Comparison of ENCODE assay signal across 10 mouse cellular contexts in genomic region chr8:121218486-121218885, GRCm38 (mm10).
DNase-seq lines count a peak whose midpoint lies in the region; ATAC-seq and TF ChIP-seq lines count a peak whose summit lies in the region.
"Had no signal": no experiment of that assay in that cellular context is flagged by ENCODE, and none has a peak within 500 bp of the region (broad histone marks: within the 10 kb centered on the region; RNA-seq: fewer than 3 reads in every experiment).

No protein-coding gene starts in this region.

- H3K9me3 ChIP-seq in kidney, embryonic 14.5 days (ENCODE audit: control insufficient read depth, low read length) = peaks cover 4% of the 10 kb centered on the region; the same call in 1 of the 2 replicates
- H3K9me3 ChIP-seq in MEL (replicated peaks; ENCODE audit: insufficient read depth, low read length) = no peaks in the 10 kb centered on the region
- H3K9me3 ChIP-seq in liver, postnatal 0 days (ENCODE audit: low read length) = 0 out of 2 replicates have a peak, but pooled peaks cover 2% of the 10 kb centered on the region

- no peaks in the 10 kb centered on the region for H3K36me3 ChIP-seq in kidney, adult 2 months (ENCODE audit: control insufficient read depth, insufficient read depth, low read length)
- H3K36me3 ChIP-seq in kidney, embryonic 14.5 days (ENCODE audit: control insufficient read depth, insufficient read depth, low read length) = no peaks in the 10 kb centered on the region
- H3K36me3 ChIP-seq in MEL (ENCODE audit: control insufficient read depth in 1 of 2, insufficient read depth in 2 of 2, low read length in 2 of 2) = no peaks in the 10 kb centered on the region
- no peaks in the 10 kb centered on the region for H3K36me3 ChIP-seq in liver, postnatal 0 days (replicated peaks; ENCODE audit: insufficient read depth, low read length)

- no peak for TF ChIP-seq POLR2A in kidney, adult 2 months (IDR thresholded peaks at IDR 0.05; ENCODE audit: low read depth, low read length)
- TF ChIP-seq POLR2A in MEL (IDR thresholded peaks at IDR 0.05; ENCODE audit: control insufficient read depth in 1 of 2, insufficient read depth in 1 of 2, low read depth in 1 of 2, low read length in 2 of 2, poor library complexity in 1 of 2) = no peak

- no peak overlapping the region for H3K4me2 ChIP-seq in kidney, embryonic 14.5 days (replicated peaks; ENCODE audit: low read depth, low read length)
- no peak overlapping the region for H3K4me2 ChIP-seq in liver, postnatal 0 days (ENCODE audit: low read depth, low read length)
- H3K4me2 ChIP-seq: hindbrain, embryonic 14.5 days had no signal

- TF ChIP-seq RAD21 in MEL (IDR thresholded peaks at IDR 0.05; ENCODE audit: low read depth, low read length) = peak; percentile 71

- no peak for ATAC-seq in kidney, embryonic 14.5 days (ENCODE audit: low FRiP score, low TSS enrichment)
- ATAC-seq in liver, postnatal 0 days = no peak

- H3K4me1 ChIP-seq in kidney, adult 2 months (ENCODE audit: control insufficient read depth, insufficient read depth, low read length) = no peaks in the 10 kb centered on the region
- peaks cover 22% of the 10 kb centered on the region for H3K4me1 ChIP-seq in kidney, embryonic 14.5 days (ENCODE audit: control insufficient read depth, insufficient read depth, low read length)
- H3K4me1 ChIP-seq in MEL (ENCODE audit: control insufficient read depth in 1 of 2, insufficient read depth in 2 of 2, low read length in 2 of 2) = no peaks in the 10 kb centered on the region
- H3K4me1 ChIP-seq in liver, postnatal 0 days (ENCODE audit: insufficient read depth) = no peaks in the 10 kb centered on the region

- H3K4me3 ChIP-seq in kidney, adult 2 months (ENCODE audit: insufficient read depth, low read depth, low read length) = no peak overlapping the region
- no peak overlapping the region for H3K4me3 ChIP-seq in kidney, embryonic 14.5 days (ENCODE audit: low read length)
- H3K4me3 ChIP-seq in MEL (ENCODE audit: control insufficient read depth in 1 of 2, insufficient read depth in 1 of 2, low read depth in 2 of 2, low read length in 2 of 2) = no peak overlapping the region
- no peak overlapping the region for H3K4me3 ChIP-seq in liver, postnatal 0 days (ENCODE audit: low read depth, low read length)

- DNase-seq in kidney, adult 2 months = no peak
- DNase-seq in B cell, adult 2 months = peak; percentile 37 to 38
- peak; percentile 72 for DNase-seq in MEL (ENCODE audit: low read depth, low spot score)
- DNase-seq in liver, postnatal 0 days = peak; percentile 34
- DNase-seq in right cerebral cortex, postnatal 14 days = no peak
- DNase-seq in embryo, embryonic 10 days (ENCODE audit: low spot score) = no peak
- no peak for DNase-seq in layer of hippocampus, adult 8-10 months (ENCODE audit: low spot score in 2 of 2)
- DNase-seq: adrenal gland, adult 8-10 months had no signal

- no peak overlapping the region for H3K9ac ChIP-seq in kidney, embryonic 14.5 days (ENCODE audit: low read depth, low read length)
- no peak overlapping the region for H3K9ac ChIP-seq in MEL (ENCODE audit: control insufficient read depth, low read depth, low read length, poor library complexity, severe bottlenecking)
- H3K9ac ChIP-seq in liver, postnatal 0 days (replicated peaks) = no peak overlapping the region
- H3K9ac ChIP-seq: hindbrain, embryonic 14.5 days had no signal

- no peak for TF ChIP-seq EP300 in MEL (IDR thresholded peaks at IDR 0.05; ENCODE audit: low read depth in 1 of 2, low read length in 2 of 2)
- no peak for TF ChIP-seq EP300 in liver, postnatal 0 days (IDR thresholded peaks at IDR 0.05; ENCODE audit: low read depth)

- 90% methylated on average over 3 of the region's 3 CpGs for WGBS in kidney, adult 2 months
- 95% methylated on average over 3 of the region's 3 CpGs for WGBS in kidney, embryonic 14.5 days
- WGBS in liver, postnatal 0 days (ENCODE audit: insufficient replicate concordance) = 85% methylated on average over 3 of the region's 3 CpGs

- H3K79me2 ChIP-seq in MEL (ENCODE audit: control insufficient read depth, insufficient read depth, low read length, poor library complexity) = no peaks in the 10 kb centered on the region

- no peak overlapping the region for H3K27ac ChIP-seq in kidney, adult 2 months (ENCODE audit: insufficient read depth, low read depth, low read length)
- no peak overlapping the region for H3K27ac ChIP-seq in kidney, embryonic 14.5 days (ENCODE audit: low read depth, low read length)
- H3K27ac ChIP-seq in MEL (ENCODE audit: control insufficient read depth, low read depth, low read length) = no peak overlapping the region
- H3K27ac ChIP-seq in liver, postnatal 0 days (ENCODE audit: low read depth) = no peak overlapping the region
- H3K27ac ChIP-seq: hindbrain, embryonic 14.5 days had no signal

- no peaks in the 10 kb centered on the region for H3K27me3 ChIP-seq in kidney, adult 2 months (replicated peaks; ENCODE audit: control insufficient read depth, insufficient read depth, low read length)
- H3K27me3 ChIP-seq in kidney, embryonic 14.5 days (ENCODE audit: control insufficient read depth, insufficient read depth, low read length) = no peaks in the 10 kb centered on the region; the same call in 1 of the 2 replicates
- H3K27me3 ChIP-seq in MEL (ENCODE audit: control insufficient read depth in 1 of 2, insufficient read depth in 2 of 2, low read length in 2 of 2) = no peaks in the 10 kb centered on the region
- peaks cover 5% of the 10 kb centered on the region; the same call in 1 of the 2 replicates for H3K27me3 ChIP-seq in liver, postnatal 0 days (ENCODE audit: insufficient read depth, low read length)

- peak; percentile 50 for TF ChIP-seq CTCF in kidney, adult 2 months (conservative IDR thresholded peaks at IDR 0.05; ENCODE audit: insufficient read depth, insufficient read length, low read depth, low read length)
- peak; percentile 80 to 87 (median 82) for TF ChIP-seq CTCF in MEL (IDR thresholded peaks at IDR 0.05 in 2 of 3, conservative IDR thresholded peaks at IDR 0.05 in 1 of 3; ENCODE audit: control insufficient read depth in 1 of 3, insufficient read depth in 1 of 3, low read depth in 2 of 3, low read length in 3 of 3, poor library complexity in 1 of 3, severe bottlenecking in 1 of 3)
- TF ChIP-seq CTCF in liver, postnatal 0 days (IDR thresholded peaks at IDR 0.05; ENCODE audit: low read depth) = peak; percentile 55

TF ChIP-seq in MEL, 35 proteins besides CTCF, POLR2A, EP300 and RAD21:
- TF ChIP-seq BHLHE40 (IDR thresholded peaks at IDR 0.05; ENCODE audit: borderline replicate concordance, low read depth, low read length) (peak; percentile 97), ZC3H11A (IDR thresholded peaks at IDR 0.05; ENCODE audit: low read depth, low read length) (peak; percentile 86), TBP (IDR thresholded peaks at IDR 0.05; ENCODE audit: low read depth, low read length) (no peak), SMC3 (IDR thresholded peaks at IDR 0.05; ENCODE audit: low read depth, low read length) (peak; percentile 95), ZMIZ1 (IDR thresholded peaks at IDR 0.05; ENCODE audit: low read depth, low read length) (no peak), TCF12 (IDR thresholded peaks at IDR 0.05; ENCODE audit: low read depth, low read length) (no peak)
TF ChIP-seq in MEL: peak in this region for 3.

Comparison
In these comparisons a context has a peak if more than half of its experiments do, and no peak if none do; other contexts are left out.
1. DNase-seq: peak in B cell, adult 2 months (2 of 2), MEL (single experiment) and liver, postnatal 0 days (single experiment); none in kidney, adult 2 months (single experiment), right cerebral cortex, postnatal 14 days (single experiment), embryo, embryonic 10 days (single experiment) and layer of hippocampus, adult 8-10 months (0 of 2).
2. Peak in every context shown above with its lines, with median percentiles within 50 percentile points of each other: CTCF ChIP-seq.